Mouse (Mus musculus) thymus, postnatal 36 days (tissue): ENCODE data around the gene Hmga2.

ENCODE experiments used
- DNase-seq, 2 experiments: peaks; one replicate each; pipeline ENCODE4 v3.0.0; 2022; ENCODE audit warnings: mixed read lengths in 2 of 2

The Hmga2 gene

DNA sequence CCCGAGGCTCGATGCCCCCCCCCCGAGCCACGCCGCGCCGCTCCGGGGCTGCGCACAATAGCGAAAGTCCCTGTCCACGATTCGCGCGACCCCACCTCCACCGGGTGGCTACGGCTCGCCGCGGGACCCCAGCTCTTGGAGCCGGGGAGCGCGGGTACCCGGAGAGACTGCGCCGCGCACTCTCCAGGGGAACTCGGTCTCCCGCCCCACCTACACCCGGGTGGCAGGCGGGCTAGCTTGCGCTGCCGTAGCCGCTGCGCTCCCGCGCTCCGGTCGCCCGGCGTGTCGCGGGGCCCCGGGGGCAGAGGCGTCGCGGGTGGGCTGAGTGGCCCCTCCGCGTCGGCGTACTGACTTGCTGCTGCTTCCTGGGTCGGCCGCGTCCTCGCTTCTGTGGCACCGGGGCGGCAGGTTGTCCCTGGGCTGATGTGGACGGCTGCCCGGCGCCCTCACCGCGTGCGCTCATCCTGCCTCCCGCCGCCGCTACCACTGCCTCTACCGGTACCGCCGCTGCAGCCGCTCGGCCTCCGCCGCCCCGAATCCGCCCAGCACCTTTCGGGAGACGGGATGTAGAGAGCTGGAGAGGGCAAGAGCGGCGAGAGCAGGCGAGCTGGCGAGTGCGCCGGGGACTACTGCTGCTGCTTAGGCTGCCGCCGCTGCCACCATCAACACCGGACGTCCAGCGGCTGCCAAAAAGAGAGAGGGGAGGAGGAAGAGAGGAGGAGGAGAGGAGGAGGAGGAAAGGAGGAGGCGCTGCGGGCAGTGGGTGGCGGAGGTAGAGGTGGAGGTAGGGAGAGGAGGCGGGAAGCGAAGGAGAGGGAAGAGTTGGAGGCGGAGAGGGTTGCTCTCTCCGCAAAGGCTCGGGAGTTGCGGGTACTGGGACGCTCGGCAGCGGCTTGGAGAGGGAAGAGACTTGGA lies at the start of gene Hmga2:
Hmga2 (minus strand) TSS at position 869 of the 915 bp plus-strand sequence.
- no peak for DNase-seq

GRCm38 (mm10) chr10:120522959-120523358 lies 46.7 kb upstream of the Hmga2 start:
- DNase-seq, result no peak

DNA sequence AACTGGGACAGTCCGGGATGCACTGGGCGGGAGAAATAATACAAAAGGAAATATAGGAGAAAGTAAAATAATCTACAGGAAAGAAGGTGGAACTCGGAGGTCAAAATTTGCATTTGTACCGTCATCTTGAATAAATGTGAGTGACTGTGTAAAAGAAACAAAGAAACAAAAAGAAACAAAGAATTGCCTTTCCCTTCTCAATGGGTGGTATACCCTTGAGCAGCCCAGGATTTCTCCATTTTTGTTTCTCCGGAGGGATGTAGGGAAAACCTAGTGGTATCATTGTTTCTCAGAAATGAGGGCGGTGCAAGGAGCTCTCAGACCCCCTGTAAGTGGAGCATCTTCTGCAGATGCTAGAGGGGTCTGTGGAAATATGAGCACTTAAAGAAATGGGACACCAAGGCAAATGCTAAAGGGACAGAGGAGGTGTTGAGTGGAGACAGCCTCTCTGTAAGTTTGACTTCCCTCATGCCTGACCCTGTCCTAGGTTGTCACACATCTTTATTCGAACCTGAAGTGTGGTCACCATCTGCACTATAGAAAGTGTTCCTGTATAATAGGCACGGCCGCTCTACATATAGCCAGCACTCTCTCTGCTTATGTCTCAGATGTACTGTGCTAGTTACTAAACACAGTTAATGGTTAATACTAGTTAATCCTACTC lies 45.8 kb upstream of the Hmga2 start:
- no peak for DNase-seq

- no peak for DNase-seq
Measured at GRCm38 (mm10) chr10:120516311-120516710, 40.0 kb upstream of the Hmga2 start.

DNA sequence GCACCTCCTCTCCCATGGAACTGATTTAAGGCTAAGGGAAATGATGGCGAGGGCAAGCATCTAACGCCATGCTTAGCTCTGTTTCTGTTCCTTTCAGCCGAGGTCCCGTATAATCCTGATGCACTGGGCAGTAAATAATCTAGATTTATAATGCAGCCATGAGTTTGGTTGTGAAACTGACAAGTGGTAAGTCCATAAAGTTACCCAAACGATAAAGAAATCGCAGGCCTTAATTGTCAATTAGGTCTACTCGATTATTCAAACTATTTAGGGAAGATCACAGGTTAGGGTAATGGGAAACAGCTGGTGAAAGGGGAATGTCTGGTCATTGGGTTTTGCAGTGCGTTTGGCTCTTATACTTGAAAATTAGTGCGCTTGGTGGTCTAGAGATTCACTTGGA lies 37.5 kb upstream of the Hmga2 start:
- DNase-seq, result no peak

GRCm38 (mm10) chr10:120512946-120513345 lies 36.7 kb upstream of the Hmga2 start:
- no peak for DNase-seq

DNA sequence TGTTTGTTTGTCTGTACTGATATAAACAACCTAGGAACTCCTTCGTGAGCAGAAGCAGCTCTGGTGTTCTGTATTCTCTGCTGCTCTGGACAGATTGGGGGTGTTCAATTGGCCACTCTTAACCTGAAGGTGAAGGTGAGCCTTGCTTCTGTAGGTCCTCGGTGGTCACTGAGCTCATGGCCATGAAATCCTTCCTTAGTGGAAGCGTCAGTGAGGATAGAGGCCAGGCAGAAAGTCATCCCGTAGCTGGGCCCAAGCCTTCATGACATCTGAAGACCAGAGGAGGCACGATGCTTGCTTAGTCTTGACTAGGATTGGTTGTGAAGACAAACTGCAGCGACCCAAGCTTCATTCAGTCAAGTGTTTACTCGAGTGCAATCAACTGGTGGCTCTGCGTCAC lies 35.9 kb upstream of the Hmga2 start:
- DNase-seq, result no peak

DNA sequence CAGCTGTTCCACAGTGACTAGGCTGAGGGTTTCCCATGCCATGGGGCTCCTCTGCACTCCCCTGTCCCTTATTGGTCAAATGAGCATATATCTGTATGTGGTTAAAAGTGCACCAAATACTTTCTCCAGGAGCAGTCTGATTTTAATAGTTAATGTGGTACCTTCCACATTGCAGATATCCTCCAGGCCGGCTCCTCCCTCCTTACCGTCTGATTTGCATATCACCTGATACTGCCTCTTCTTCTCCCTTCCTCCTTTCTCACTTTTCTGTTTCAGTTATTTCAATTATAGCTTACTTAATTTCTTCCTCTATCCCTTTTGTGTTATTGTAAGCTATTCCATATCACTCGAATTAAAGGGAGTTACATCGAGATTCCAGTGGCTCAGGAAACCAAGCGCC lies 27.7 kb upstream of the Hmga2 start:
- DNase-seq, result no peak

- DNase-seq, result no peak
Measured at GRCm38 (mm10) chr10:120500794-120501193, 24.5 kb upstream of the Hmga2 start.

DNA sequence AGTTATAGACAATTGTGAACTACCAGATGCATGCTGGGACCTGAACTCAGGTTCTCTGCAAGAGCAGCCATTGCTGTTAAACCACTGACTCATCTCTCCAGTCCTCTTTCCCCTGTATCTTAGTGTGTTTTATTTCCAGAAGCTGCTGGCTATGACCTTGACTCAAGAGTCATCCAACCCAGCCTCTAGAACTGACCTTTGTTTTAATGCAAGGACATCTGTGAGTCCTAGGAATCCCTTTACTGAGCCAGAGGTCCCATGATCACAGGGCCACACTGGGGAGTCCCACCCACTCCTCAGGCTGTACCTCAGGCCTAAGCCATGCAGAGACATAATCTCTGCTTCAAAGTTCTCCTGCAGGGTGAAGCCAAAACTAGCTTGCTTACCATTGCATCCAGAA lies 21.8 kb upstream of the Hmga2 start:
- no peak for DNase-seq

DNA sequence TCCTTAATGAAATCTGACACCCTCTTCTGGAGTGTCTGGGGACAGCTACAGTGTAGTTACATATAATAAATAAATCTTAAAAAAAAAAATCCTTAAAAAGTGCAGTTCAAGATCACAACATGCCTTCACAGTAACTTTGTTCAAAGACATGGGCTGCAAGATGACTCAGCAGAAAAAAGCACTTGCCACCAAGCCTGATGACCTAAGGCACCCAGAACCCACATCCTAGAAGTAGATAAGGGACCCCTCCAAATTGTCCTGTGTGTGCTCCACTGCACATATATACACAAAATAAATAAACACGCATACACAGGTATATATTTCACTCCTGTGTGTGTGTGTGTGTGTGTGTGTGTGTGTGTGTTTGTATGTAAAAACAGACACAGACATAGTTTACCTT lies 18.4 kb upstream of the Hmga2 start:
- DNase-seq, result no peak

- DNase-seq, result no peak
Measured at GRCm38 (mm10) chr10:120491477-120491876, 15.2 kb upstream of the Hmga2 start.

DNA sequence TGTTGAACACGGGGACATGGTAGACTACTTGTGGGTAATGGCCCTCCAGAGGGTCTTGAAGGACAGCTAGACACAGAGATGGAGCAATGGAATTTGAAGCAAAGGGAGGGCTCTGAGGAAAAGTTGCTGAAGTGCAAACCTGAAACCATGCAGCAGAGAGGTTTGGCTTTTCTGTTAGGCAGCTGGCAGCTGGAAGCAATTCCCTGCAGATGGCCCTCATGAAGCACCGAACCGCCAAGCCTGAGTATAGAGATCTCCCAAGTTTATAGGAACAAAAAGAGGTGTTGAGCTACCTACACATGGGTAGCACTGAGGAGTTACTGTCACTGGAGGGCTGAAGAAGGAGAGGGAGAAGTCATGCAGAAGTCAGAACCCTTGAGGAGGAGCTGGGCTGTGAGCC lies 13.3 kb upstream of the Hmga2 start:
- no peak for DNase-seq

GRCm38 (mm10) chr10:120488526-120488925 lies 12.3 kb upstream of the Hmga2 start:
- DNase-seq, result no peak

- DNase-seq, result no peak
Measured at GRCm38 (mm10) chr10:120487881-120488280, 11.6 kb upstream of the Hmga2 start.

DNA sequence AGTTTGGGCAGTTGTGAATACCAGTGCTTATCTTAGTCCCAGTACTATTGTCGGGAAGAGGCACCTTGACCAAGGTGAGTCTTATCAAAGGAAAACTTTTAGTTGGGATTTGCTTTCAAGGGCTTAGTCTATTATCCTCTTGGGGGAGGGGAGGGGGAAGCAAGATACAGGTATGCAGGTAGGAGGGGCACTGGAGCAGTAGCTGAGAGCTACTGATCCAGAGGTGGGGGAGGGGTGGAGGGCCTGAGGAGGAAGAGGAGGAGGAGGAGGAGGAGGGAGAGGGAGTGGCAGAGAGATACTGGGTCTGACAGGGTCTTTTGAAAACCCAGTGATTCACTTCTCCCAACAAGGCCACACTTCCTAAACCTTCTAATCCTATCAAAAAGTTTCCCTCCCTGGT lies 9.2 kb upstream of the Hmga2 start:
- DNase-seq, result no peak

GRCm38 (mm10) chr10:120484144-120484543 lies 7.9 kb upstream of the Hmga2 start:
- no peak for DNase-seq

- DNase-seq, result no peak
Measured at GRCm38 (mm10) chr10:120478164-120478563, 1.9 kb upstream of the Hmga2 start.

DNA sequence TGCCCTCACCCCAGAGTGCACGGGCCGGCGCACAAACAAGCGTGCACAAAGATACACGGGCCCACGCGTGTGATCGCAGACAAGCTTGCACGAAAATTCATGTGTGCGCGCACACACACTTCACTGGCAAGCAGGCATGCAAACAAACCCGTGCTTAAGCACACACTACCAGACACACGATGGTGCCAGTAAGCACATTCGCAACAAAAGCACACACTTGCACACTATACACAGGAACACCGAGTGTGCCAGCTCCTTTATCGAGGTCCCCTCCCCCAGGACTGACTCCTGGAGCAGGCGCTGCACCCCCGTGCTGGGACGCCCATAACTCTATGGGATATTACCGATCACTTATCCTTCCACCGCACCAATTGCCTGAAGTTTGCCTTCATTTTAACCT lies 1.2 kb upstream of the Hmga2 start:
- no peak for DNase-seq

- no peak for DNase-seq
Measured at GRCm38 (mm10) chr10:120476516-120477336, 457 bp upstream of the Hmga2 start.

GRCm38 (mm10) chr10:120475041-120475541 lies 1.2 kb downstream of the Hmga2 start:
- DNase-seq, result no peak

DNA sequence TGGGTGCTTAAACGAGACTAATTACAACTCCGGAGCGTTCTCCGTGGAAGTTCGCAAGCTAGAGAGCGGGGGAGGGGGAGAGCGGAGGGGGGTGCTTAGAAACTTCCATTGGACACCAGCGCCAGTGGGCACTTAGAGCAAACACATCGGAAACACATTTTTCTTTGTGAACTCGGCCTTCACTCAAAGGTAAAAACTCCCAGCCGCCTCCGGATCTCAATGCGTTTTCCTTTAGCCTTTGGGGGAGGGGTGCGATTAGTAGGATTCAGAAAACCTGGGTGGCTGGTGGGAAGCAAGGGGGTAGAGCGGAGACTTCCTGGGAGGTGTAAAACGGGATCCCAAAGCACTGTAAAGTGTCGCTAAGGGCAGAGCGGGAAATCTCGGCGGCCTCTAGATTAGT lies 2.0 kb downstream of the Hmga2 start:
- no peak for DNase-seq

DNA sequence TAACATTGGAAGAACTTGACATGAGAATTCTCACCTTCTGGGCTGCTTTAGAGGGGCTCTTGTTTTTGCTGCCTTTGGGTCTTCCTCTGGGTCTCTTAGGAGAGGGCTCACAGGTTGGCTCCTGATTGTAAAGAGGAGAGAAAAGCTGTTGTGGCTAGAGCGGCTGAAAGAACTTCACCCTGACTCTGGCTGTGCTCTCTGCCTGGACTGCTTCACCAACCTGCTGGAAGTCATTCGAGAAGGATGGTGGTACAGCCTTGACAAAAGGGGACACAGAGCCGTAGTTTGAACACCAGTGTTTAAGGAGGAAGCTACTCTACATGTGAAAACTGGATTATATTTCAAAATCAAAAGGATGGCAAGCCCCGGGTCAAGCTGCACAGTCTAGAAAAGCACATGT lies 3.1 kb downstream of the Hmga2 start:
- DNase-seq, result no peak
